Mouse (Mus musculus) heart, embryonic 11.5 days (tissue): Measurements from ENCODE around the gene Rbpj. TPM values are rescaled to one million over a fixed set of nuclear protein-coding genes. Genes with fewer than 3 reads are reported as not detected.
A peak's percentile ranks its signal among the peaks of the same experiment; 100 is the strongest.

ENCODE experiments used
- ATAC-seq: fragments of 200-750 bp; cut with Nextera tagmentation; replicated peaks from 2 replicates; pipeline ENCODE4 v1.8.0; 2017; ENCODE audit warnings: moderate library complexity; ENCODE audit not compliant: insufficient number of reproducible peaks, low FRiP score, low TSS enrichment
- H3K27ac ChIP-seq: fragments of 300-500 bp; sonication (generic); 2 replicates; pipeline ENCODE4 v1.5.1; 2014; ENCODE audit warnings: mild to moderate bottlenecking, low read depth, low read length
- H3K27me3 ChIP-seq: fragments of 300-500 bp; sonication (generic); 2 replicates; pipeline ENCODE4 v1.6.1; 2014; ENCODE audit warnings: mild to moderate bottlenecking, low read length, mixed read lengths; ENCODE audit not compliant: control insufficient read depth, insufficient read depth
- H3K36me3 ChIP-seq: fragments of 300-500 bp; sonication (generic); 2 replicates; pipeline ENCODE4 v1.6.1; 2014; ENCODE audit warnings: mild to moderate bottlenecking, low read length, moderate library complexity, mixed read lengths; ENCODE audit not compliant: control insufficient read depth, insufficient read depth
- H3K4me1 ChIP-seq: fragments of 300-500 bp; sonication (generic); 2 replicates; pipeline ENCODE4 v1.6.1; 2014; ENCODE audit warnings: low read length; ENCODE audit not compliant: control insufficient read depth, insufficient read depth
- H3K4me2 ChIP-seq: fragments of 300-500 bp; sonication (generic); 2 replicates; pipeline ENCODE4 v1.6.1; 2014; ENCODE audit warnings: mild to moderate bottlenecking, moderate library complexity
- H3K4me3 ChIP-seq: fragments of 300-500 bp; sonication (generic); 2 replicates; pipeline ENCODE4 v1.5.1; 2014; ENCODE audit warnings: low read depth, low read length
- H3K9ac ChIP-seq: fragments of 300-500 bp; sonication (generic); 2 replicates; pipeline ENCODE4 v1.6.1; 2014; ENCODE audit warnings: mild to moderate bottlenecking, low read depth, low read length, moderate library complexity
- H3K9me3 ChIP-seq: fragments of 300-500 bp; sonication (generic); replicated peaks from 2 replicates; pipeline ENCODE4 v1.6.1; 2016; ENCODE audit warnings: low read length; ENCODE audit not compliant: control insufficient read depth
- WGBS: fragments of 180-500 bp; shearing (Covaris S2); extraction: QIAGEN DNeasy Blood & Tissue Kit; methylation state at CpG from one replicate; pipeline ENCODE4 v1.1.7; 2014; ENCODE audit not compliant: insufficient replicate concordance; 5-methylcytosine and 5-hydroxymethylcytosine counted together
- polyA plus RNA-seq: library from polyadenylated mRNA; unstranded; fragments of >200 nt; fragmentation: Nextera tagmentation; extraction: Ambion mirVana; gene quantifications from 2 replicates; pipeline ENCODE4 v1.2.1, GENCODE M21; 2014

Rbpj gene
- polyA plus RNA-seq, 1 experiment from 2014 or later = 22.0 TPM

DNA sequence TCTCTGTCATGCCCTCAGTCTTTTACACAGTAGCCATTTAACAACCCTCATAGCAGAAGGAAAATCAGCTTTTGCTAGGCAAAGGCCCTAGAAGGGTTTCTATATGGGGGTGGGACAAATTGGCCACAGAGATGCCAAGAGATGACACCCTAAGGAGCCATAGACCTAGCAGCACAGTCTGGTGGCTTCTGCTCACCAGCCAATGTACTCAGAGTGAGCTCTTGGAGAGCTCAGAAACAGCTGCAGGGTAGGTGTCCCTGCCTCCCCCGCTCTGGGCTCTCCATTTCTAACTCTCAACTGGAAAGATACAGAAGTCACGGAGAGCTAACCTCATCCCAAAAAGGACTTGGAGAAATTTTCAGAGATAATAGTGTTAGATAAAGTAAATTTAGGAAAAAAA is 44.0 kb downstream of the Rbpj start:
- no peak for ATAC-seq

DNA sequence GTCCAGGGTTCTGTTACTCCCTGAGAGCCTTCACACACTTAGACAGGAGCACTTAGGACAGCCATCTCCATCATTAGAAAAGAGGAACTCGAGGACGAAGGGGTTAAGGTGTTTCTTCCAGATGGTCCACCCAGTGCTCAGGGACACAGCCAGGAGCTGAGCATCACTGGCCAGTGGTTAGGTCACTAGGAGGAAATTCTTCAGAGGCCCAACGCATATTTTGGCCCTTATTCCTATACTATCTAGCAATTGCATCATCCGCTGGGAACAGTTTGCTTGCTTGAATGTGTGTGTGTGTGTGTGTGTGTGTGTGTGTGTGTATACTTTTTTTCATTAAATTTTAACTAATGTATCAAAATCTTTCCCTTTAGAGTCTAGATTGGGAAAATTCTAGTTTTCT is 45.5 kb downstream of the Rbpj start:
- Histone ChIP-seq H3K9me3 (peaks cover 2% of the 10 kb centered on the region; the same call in 1 of the 2 replicates), H3K36me3 (no peaks in the 10 kb centered on the region), H3K4me2 (no peak overlapping the region), H3K4me3 (no peak overlapping the region), H3K9ac (no peak overlapping the region), H3K27ac (no peak overlapping the region), H3K27me3 (peaks cover 12% of the 10 kb centered on the region), H3K4me1 (no peaks in the 10 kb centered on the region)
- no peak for ATAC-seq
- WGBS = 90% methylated on average over 4 of the region's 4 CpGs

More for the DNA sequence above, 44.0 kb downstream of the Rbpj start:
- Histone ChIP-seq H3K36me3 (no peaks in the 10 kb centered on the region), H3K4me2 (no peak overlapping the region), H3K4me1 (no peaks in the 10 kb centered on the region), H3K9me3 (no peaks in the 10 kb centered on the region), H3K4me3 (no peak overlapping the region), H3K9ac (no peak overlapping the region), H3K27ac (no peak overlapping the region), H3K27me3 (peaks cover 14% of the 10 kb centered on the region)
- WGBS = 80% methylated on average over 2 of the region's 2 CpGs

DNA sequence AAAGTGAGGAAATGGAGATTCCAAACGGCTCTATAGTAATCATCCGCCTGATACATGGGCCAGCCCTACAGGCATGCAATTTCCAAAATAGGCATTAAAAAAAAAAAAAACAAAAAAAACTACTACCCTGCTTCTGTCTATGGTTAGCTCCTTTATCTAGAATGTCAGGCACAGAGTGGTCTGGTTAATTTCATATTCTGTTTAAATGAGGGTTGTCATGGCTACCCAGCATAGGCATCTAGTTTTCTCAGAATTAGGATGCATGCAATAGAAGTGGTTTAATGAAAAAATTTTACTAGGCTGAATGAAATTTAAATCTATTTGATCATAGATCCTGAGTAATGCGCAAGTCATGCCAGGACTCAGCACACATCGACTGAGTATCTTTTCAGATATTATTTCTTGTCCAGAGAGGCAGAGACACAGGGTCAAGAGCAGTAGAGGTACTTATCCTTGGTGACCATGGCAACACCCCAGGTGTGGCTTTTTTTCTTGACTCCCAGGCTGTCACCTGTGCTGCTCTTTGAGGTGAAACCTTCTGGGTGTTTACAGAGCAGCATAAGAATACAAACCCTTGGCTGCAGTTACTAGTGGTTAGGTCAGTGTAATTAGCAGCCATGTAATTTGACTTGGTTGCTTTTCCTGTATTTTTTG is 49.1 kb downstream of the Rbpj start:
- Histone ChIP-seq H3K4me3 (no peak overlapping the region), H3K9me3 (peaks cover 6% of the 10 kb centered on the region), H3K9ac (no peak overlapping the region), H3K4me2 (no peak overlapping the region), H3K27me3 (peaks cover 15% of the 10 kb centered on the region; the same call in 1 of the 2 replicates), H3K27ac (no peak overlapping the region), H3K4me1 (no peaks in the 10 kb centered on the region), H3K36me3 (no peaks in the 10 kb centered on the region)
- 62% methylated on average over 4 of the region's 4 CpGs for WGBS
- no peak for ATAC-seq

DNA sequence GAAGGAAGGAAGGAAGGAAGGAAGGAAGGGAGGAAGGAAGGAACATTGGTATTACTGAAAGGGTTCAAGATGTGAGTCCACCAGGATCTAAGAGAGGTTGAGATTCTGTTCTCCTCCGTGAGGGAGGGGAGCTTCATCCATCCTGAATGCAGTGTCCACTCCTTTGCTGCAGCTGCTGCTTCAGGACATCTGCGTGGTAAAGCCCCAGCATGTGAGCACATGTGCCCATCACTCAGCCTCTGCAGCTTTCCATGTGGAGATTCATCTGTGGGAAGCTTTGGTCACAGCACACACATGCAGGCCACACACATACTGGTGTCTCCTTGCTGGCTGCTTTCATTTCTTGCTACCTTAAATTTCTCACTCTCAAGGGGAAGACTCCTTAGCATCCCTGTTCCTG is 50.5 kb downstream of the Rbpj start:
- H3K4me2 ChIP-seq = no peak overlapping the region
- ATAC-seq = no peak
- H3K4me1 ChIP-seq = no peaks in the 10 kb centered on the region
- H3K27ac ChIP-seq = no peak overlapping the region
- no peak overlapping the region for H3K9ac ChIP-seq
- peaks cover 11% of the 10 kb centered on the region; the same call in 1 of the 2 replicates for H3K27me3 ChIP-seq
- no peaks in the 10 kb centered on the region for H3K36me3 ChIP-seq
- 73% methylated on average over 2 of the region's 2 CpGs for WGBS
- H3K4me3 ChIP-seq = no peak overlapping the region
- H3K9me3 ChIP-seq = peaks cover 6% of the 10 kb centered on the region

DNA sequence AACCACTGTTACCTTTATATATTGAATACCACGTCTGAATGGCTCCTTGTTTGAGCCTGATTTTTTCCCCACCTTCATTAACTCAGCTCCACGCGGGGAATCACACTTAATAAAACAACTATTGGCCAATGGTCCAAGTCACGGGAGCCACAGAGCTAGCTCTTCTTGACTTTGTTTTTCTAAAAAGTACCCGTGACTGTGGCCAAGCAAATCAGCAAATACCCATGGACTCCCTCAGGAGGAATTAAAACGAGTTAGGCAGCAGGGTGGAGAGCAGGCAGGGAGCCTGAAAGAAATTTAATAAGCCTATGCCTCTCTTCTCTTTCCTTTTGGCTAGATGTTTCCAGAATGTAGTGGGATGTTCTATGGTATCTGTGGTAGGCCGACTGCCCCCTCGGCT is 51.9 kb downstream of the Rbpj start:
- Histone ChIP-seq H3K27ac (no peak overlapping the region), H3K36me3 (no peaks in the 10 kb centered on the region), H3K4me2 (no peak overlapping the region), H3K9ac (no peak overlapping the region), H3K27me3 (peaks cover 16% of the 10 kb centered on the region), H3K4me1 (peaks cover 2% of the 10 kb centered on the region; the same call in 1 of the 2 replicates), H3K9me3 (peaks cover 6% of the 10 kb centered on the region), H3K4me3 (no peak overlapping the region)
- ATAC-seq = no peak
- 80% methylated on average over 8 of the region's 8 CpGs for WGBS

DNA sequence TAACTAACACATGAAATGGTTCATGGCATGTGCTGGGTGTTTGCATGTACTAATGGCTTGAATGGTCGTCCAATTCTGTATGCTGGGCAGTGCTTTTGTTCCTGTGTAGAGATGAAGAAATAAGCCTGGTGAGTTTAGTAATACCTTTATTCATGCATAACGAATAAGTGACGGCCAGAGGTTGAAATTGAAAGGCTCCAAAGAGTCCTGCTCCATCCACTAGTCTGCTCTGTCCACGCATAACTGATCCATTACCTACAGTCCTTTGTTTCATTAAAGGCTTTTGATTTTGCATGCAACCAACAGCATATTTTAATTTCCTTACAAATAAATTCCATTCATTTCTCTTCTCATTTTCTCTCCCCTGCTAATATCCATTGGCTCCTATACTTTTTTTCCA is 53.2 kb downstream of the Rbpj start:
- 87% methylated on average over 4 of the region's 4 CpGs for WGBS
- peaks cover 22% of the 10 kb centered on the region for H3K27me3 ChIP-seq
- ATAC-seq = no peak

DNA sequence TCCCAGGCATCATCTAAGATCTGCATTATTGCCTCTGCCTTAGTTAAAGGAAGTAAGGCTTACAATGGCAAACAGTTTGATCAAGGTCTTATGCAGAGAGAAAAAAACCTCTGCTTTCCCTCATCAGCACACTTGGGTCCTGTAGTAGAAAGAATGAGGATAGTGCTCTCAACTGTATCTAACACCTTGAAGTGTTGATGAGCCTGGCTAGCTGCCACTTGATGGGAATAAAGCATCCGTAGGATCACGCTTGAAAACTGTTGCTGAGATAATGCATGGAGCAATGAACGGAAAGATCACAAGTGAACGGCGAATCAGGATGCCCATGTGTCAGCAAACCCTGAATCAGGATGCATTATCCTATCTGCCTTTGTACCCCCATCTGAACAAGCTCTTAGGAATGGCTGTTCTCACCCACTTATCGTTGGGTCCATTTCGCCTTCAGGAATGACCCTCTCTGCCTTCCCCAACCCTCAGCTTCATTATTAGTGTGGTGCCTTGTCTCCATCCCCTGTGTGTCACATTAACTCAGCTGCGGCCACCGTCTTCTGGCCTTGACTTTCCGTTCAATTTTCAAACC is 54.1 kb downstream of the Rbpj start:
- Histone ChIP-seq H3K4me1 (peaks cover 10% of the 10 kb centered on the region), H3K36me3 (no peaks in the 10 kb centered on the region), H3K9me3 (peaks cover 6% of the 10 kb centered on the region), H3K9ac (no peak overlapping the region), H3K4me2 (no peak overlapping the region), H3K27ac (no peak overlapping the region), H3K27me3 (peaks cover 27% of the 10 kb centered on the region), H3K4me3 (no peak overlapping the region)
- 49% methylated on average over 10 of the region's 10 CpGs for WGBS
- ATAC-seq = peak; percentile 57

More for the DNA sequence above, 53.2 kb downstream of the Rbpj start:
- H3K36me3 ChIP-seq = no peaks in the 10 kb centered on the region
- H3K9me3 ChIP-seq = peaks cover 6% of the 10 kb centered on the region
- H3K4me2 ChIP-seq = no peak overlapping the region
- H3K4me3 ChIP-seq = no peak overlapping the region
- no peak overlapping the region for H3K9ac ChIP-seq
- peaks cover 10% of the 10 kb centered on the region for H3K4me1 ChIP-seq
- no peak overlapping the region for H3K27ac ChIP-seq

DNA sequence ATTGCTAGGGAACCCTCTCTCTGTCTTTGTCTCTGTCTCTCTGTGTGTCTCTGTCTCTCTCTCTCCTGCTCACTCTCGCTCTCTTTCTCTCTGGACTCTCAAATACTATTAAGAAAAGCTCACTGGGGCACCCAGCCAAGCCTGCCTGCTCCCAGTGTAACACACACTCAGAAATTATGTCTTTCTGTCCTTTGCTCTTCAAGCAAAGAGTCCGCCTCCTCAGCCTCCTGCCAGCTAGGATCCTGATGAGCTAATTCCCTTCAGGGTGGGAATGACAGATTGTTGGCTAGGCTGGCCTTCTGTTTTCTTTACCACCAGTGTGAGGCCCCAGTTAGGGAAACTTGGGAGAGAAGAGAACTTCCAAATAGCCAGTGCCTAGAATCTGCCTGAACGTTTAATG is 57.1 kb downstream of the Rbpj start:
- no peak overlapping the region for H3K27ac ChIP-seq
- H3K4me1 ChIP-seq = peaks cover 10% of the 10 kb centered on the region
- H3K27me3 ChIP-seq = peaks cover 27% of the 10 kb centered on the region
- H3K9me3 ChIP-seq = no peaks in the 10 kb centered on the region
- H3K4me2 ChIP-seq = no peak overlapping the region
- WGBS = 39% methylated on average over 3 of the region's 3 CpGs
- H3K36me3 ChIP-seq = no peaks in the 10 kb centered on the region
- no peak overlapping the region for H3K9ac ChIP-seq
- no peak for ATAC-seq
- no peak overlapping the region for H3K4me3 ChIP-seq

DNA sequence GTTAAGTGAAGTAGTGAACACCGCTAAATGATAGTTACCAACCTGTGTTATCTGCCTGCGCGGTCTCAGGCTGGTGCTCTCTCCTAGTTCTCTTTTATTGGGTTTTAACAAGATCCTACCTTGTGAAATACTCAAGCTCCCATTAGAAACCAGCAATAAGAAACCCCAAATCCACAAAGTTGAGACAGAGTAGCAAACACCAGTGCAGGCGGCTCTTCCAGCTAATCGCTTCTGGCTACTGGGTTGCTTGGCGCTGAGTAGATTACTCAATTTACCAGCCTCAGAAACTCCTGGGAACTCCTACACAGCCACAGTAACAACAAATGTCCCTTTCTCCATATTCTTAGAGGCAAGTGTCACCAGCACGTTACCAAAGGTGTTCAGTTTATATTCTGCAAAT is 58.2 kb downstream of the Rbpj start:
- peaks cover 23% of the 10 kb centered on the region for H3K27me3 ChIP-seq
- H3K27ac ChIP-seq = no peak overlapping the region
- H3K9ac ChIP-seq = no peak overlapping the region
- no peaks in the 10 kb centered on the region for H3K9me3 ChIP-seq
- no peak for ATAC-seq
- no peaks in the 10 kb centered on the region for H3K36me3 ChIP-seq
- WGBS = 88% methylated on average over 7 of the region's 7 CpGs
- H3K4me1 ChIP-seq = peaks cover 10% of the 10 kb centered on the region
- H3K4me2 ChIP-seq = no peak overlapping the region
- H3K4me3 ChIP-seq = no peak overlapping the region
